Mouse (Mus musculus) liver, embryonic 14.5 days (tissue): Measurements from ENCODE around the gene Arid2.

ENCODE experiments used
- CTCF ChIP-seq: IDR thresholded peaks from 2 replicates; pipeline ENCODE4 v1.5.1; 2016; ENCODE audit warnings: antibody characterized with exemption, low read depth, control low read depth
- EP300 ChIP-seq: IDR thresholded peaks from 2 replicates; pipeline ENCODE4 v1.6.1; 2016; ENCODE audit warnings: antibody characterized with exemption, low read depth

DNA sequence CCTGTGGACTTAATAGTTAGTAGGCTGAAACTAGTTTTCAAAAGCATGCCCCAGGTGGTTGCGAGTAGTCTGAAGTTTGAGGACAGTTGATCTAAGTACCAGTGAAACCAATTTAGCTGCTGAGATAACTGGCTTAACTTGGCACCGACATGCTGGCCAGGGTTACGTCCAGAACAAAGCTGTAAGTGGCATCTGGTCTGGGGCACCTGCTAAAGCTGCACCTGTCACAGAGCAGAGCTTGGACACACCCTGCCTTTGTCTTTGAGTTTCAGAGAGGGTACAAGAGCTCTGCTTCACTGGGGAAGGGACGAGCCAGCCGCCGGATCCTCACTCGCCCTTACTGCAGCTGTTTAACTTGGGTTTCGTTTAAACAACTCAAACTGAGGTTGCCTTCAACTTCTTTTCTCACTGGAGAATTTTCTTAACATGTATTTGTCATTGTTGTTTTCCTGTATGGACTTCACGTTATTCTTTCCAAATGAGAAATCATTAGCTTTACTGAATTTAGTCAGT lies 9.8 kb downstream of the Arid2 start:
- TF ChIP-seq CTCF (no peak), EP300 (no peak)
